Mouse (Mus musculus): Measurements from ENCODE around the gene Vps52.

- TF ChIP-seq POLR2A (IDR thresholded peaks at IDR 0.05; ENCODE audit: low read depth, low read length) = peak; percentile 50
- TF ChIP-seq CTCF (IDR thresholded peaks at IDR 0.05; ENCODE audit: borderline replicate concordance, insufficient read depth, low read length) = peak; percentile 8; the same call in 1 of the 2 replicates
Observed at GRCm38 (mm10) chr17:33929371-33930279, 26.0 kb upstream of the Vps52 start, which contains the start of gene Rgl2.
